Mouse (Mus musculus): Measurements from ENCODE around the gene Ltbp3. TPM values are rescaled to one million over a fixed set of nuclear protein-coding genes. Genes with fewer than 3 reads are reported as not detected.
"Not testable (repeated sequence)": the region's sequence is repeated elsewhere in the genome, so short reads cannot be mapped to it uniquely, and the experiment has no call there.

The Ltbp3 gene
- polyA plus RNA-seq, 1 experiment from 2014 or later = 22.3 TPM

GRCm38 (mm10) chr19:5793116-5793515 lies 52.4 kb downstream of the Ltbp3 start:
- WGBS = 0% methylated on average over 2 of the region's 2 CpGs
- Histone ChIP-seq H3K27me3 (ENCODE audit: insufficient read depth, low read length) (no peaks in the 10 kb centered on the region), H3K4me3 (replicated peaks; ENCODE audit: low read depth, low read length) (no peak overlapping the region), H3K9ac (ENCODE audit: low read depth, low read length) (no peak overlapping the region), H3K4me2 (ENCODE audit: low read length) (no peak overlapping the region), H3K4me1 (replicated peaks; ENCODE audit: insufficient read depth, low read length) (peaks cover 12% of the 10 kb centered on the region), H3K27ac (no peak overlapping the region), H3K36me3 (ENCODE audit: insufficient read depth, low read length) (peaks cover 27% of the 10 kb centered on the region), H3K9me3 (replicated peaks; ENCODE audit: low read length) (no peaks in the 10 kb centered on the region)
- ATAC-seq (replicated peaks; ENCODE audit: low FRiP score, low read depth) (peak; percentile 37), DNase-seq (ENCODE audit: low spot score) (peak; percentile 89)
- TF ChIP-seq CTCF (IDR thresholded peaks at IDR 0.05; ENCODE audit: low read depth) = peak; percentile 87

- H3K9me3 ChIP-seq (replicated peaks; ENCODE audit: low read length); H3K27me3 ChIP-seq (ENCODE audit: insufficient read depth, low read length); H3K4me3 ChIP-seq (replicated peaks; ENCODE audit: low read depth, low read length); H3K4me2 ChIP-seq (ENCODE audit: low read length); DNase-seq (ENCODE audit: low spot score): not testable (repeated sequence)
- TF ChIP-seq CTCF (IDR thresholded peaks at IDR 0.05; ENCODE audit: low read depth) = 0 out of 2 replicates have a peak, but pooled peaks have one; percentile 1
- Histone ChIP-seq H3K27ac (peak overlapping the region; percentile 78), H3K9ac (ENCODE audit: low read depth, low read length) (0 out of 2 replicates have a peak overlapping the region, but pooled peaks have one; percentile 10), H3K4me1 (replicated peaks; ENCODE audit: insufficient read depth, low read length) (peaks cover 12% of the 10 kb centered on the region), H3K36me3 (ENCODE audit: insufficient read depth, low read length) (peaks cover 34% of the 10 kb centered on the region)
- peak; percentile 19; the same call in 1 of the 2 replicates for ATAC-seq (replicated peaks; ENCODE audit: low FRiP score, low read depth)
- WGBS = 14% methylated on average over 7 of the region's 7 CpGs
Measured at GRCm38 (mm10) chr19:5793917-5794770, 53.4 kb downstream of the Ltbp3 start.

GRCm38 (mm10) chr19:5794771-5795576 lies 54.3 kb downstream of the Ltbp3 start:
- Histone ChIP-seq H3K4me2 (ENCODE audit: low read length) (peak overlapping the region; percentile 65), H3K27ac (peak overlapping the region; percentile 78), H3K4me1 (replicated peaks; ENCODE audit: insufficient read depth, low read length) (peaks cover 12% of the 10 kb centered on the region), H3K36me3 (ENCODE audit: insufficient read depth, low read length) (peaks cover 34% of the 10 kb centered on the region), H3K9me3 (replicated peaks; ENCODE audit: low read length) (no peaks in the 10 kb centered on the region), H3K9ac (ENCODE audit: low read depth, low read length) (peak overlapping the region; percentile 58; the same call in 1 of the 2 replicates), H3K27me3 (ENCODE audit: insufficient read depth, low read length) (no peaks in the 10 kb centered on the region), H3K4me3 (replicated peaks; ENCODE audit: low read depth, low read length) (no peak overlapping the region)
- ATAC-seq (replicated peaks; ENCODE audit: low FRiP score, low read depth) (peak; percentile 55), DNase-seq (ENCODE audit: low spot score) (peak; percentile 39)
- no peak for TF ChIP-seq CTCF (IDR thresholded peaks at IDR 0.05; ENCODE audit: low read depth)
- 27% methylated on average over 5 of the region's 5 CpGs for WGBS

- Histone ChIP-seq H3K9me3 (replicated peaks; ENCODE audit: low read length) (no peaks in the 10 kb centered on the region), H3K9ac (ENCODE audit: low read depth, low read length) (peak overlapping the region; percentile 58), H3K4me2 (ENCODE audit: low read length) (peak overlapping the region; percentile 65), H3K4me3 (replicated peaks; ENCODE audit: low read depth, low read length) (peak overlapping the region; percentile 84), H3K27me3 (ENCODE audit: insufficient read depth, low read length) (no peaks in the 10 kb centered on the region), H3K36me3 (ENCODE audit: insufficient read depth, low read length) (peaks cover 34% of the 10 kb centered on the region), H3K27ac (peak overlapping the region; percentile 57), H3K4me1 (replicated peaks; ENCODE audit: insufficient read depth, low read length) (peaks cover 12% of the 10 kb centered on the region)
- ATAC-seq (replicated peaks; ENCODE audit: low FRiP score, low read depth) = no peak
- no peak for TF ChIP-seq CTCF (IDR thresholded peaks at IDR 0.05; ENCODE audit: low read depth)
- no peak for DNase-seq (ENCODE audit: low spot score)
- 37% methylated on average over 11 of the region's 11 CpGs for WGBS
Measured at GRCm38 (mm10) chr19:5795668-5796572, 55.2 kb downstream of the Ltbp3 start.

- DNase-seq (ENCODE audit: low spot score) (no peak), ATAC-seq (replicated peaks; ENCODE audit: low FRiP score, low read depth) (no peak)
- TF ChIP-seq CTCF (IDR thresholded peaks at IDR 0.05; ENCODE audit: low read depth) = no peak
- WGBS = 26% methylated on average over 7 of the region's 7 CpGs
- Histone ChIP-seq H3K4me3 (replicated peaks; ENCODE audit: low read depth, low read length) (peak overlapping the region; percentile 84), H3K27ac (peak overlapping the region; percentile 57; the same call in 1 of the 2 replicates), H3K9me3 (replicated peaks; ENCODE audit: low read length) (no peaks in the 10 kb centered on the region), H3K9ac (ENCODE audit: low read depth, low read length) (peak overlapping the region; percentile 58), H3K36me3 (ENCODE audit: insufficient read depth, low read length) (peaks cover 34% of the 10 kb centered on the region), H3K4me1 (replicated peaks; ENCODE audit: insufficient read depth, low read length) (peaks cover 12% of the 10 kb centered on the region), H3K4me2 (ENCODE audit: low read length) (peak overlapping the region; percentile 65), H3K27me3 (ENCODE audit: insufficient read depth, low read length) (no peaks in the 10 kb centered on the region)
Measured at GRCm38 (mm10) chr19:5796573-5797111, 55.9 kb downstream of the Ltbp3 start.
